Mouse (Mus musculus) megakaryocyte, embryonic 14.5 days (primary cell): Measurements from ENCODE around the gene Wbp11.

Experiments used
- FLI1 ChIP-seq: IDR thresholded peaks from 2 replicates; pipeline ENCODE4 v1.6.1; 2012; ENCODE audit warnings: low read length, inconsistent platforms, mixed read lengths
- GATA1 ChIP-seq: IDR thresholded peaks from 3 replicates; pipeline ENCODE4 v1.6.1; 2012; ENCODE audit warnings: mixed read lengths, low read length, inconsistent platforms, borderline replicate concordance

- TF ChIP-seq GATA1 (no peak), FLI1 (no peak)
These were observed 27.1 kb upstream of the Wbp11 start for GRCm38 (mm10) chr6:136855183-136855582.
